Mouse (Mus musculus): ENCODE results near the gene D2hgdh.

Gene D2hgdh

DNA sequence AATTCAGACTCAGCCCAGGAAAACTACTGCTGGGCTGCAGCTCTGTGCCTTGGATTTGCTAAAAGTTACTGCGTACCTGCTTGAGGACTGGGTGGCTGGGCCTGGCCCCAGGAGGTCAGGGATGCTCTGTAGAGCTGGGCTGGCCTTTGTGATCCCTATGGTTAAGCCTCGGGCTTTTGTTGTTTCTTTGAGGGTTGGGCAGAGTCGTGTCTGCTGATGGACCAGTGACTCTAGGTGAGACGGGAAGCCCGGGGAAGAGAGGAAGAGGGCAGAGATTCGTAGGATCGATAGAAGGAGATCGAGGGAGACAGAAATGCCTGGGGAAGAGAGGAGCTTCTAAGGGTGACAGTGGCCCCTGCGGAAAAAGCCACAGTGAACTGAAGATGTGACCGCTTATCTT, at the start of gene D2hgdh:
TSS of gene D2hgdh (plus strand) at position 301 of the 400 bp plus-strand sequence.
- in situ Hi-C loops (cut with MboI; ENCODE audit: unreplicated experiment in 2 of 2), result loop anchor here (10.0 to 25.0 kb wide), 3 partner anchors 250 to 887 kb away; partner anchors contain the start of genes Hdlbp (in 2 of the 2) and Capn10 (in 1 of the 2)

DNA sequence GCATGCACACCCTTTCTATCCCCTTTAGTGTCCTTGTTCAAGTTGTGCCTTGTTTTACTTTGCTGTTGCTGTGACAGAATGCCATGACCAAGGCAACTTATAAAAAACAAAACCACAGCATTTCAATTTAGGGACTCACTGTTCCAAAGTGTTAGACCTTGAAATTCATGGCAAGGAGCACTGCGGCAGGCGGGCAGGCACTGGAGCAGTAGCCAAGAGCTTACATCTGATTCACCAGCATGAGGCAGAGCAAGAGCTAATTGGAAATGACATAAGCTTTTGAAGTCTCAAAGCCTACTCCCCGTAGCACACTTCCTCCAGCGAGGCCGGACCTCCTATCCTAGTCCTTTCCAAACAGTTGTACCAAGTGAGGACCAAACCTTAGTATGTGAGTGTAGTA, 48.0 kb upstream of the D2hgdh start:
- in situ Hi-C loops (cut with MboI; ENCODE audit: unreplicated experiment in 2 of 2), result no loop called here

DNA sequence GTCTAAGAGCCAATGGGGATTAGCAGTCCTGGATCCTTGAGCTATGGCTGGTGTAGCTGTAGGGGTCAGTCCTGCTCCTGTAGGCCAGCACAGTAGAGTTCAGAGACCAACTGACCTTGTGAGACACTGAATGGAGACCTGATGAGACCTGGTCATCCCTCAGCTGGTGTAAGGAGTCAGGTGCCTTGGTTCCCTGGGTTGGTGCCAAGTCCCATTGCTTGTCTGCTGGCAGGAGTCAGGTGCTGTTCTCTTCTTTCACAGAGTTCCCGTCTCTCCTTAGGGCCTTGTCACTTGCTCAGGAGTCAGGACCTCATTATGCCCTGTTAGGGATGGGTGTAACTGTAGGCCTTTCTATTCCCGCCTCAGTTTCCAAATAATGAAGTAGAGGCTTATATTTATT, 37.8 kb upstream of the D2hgdh start:
- in situ Hi-C loops (cut with MboI; ENCODE audit: unreplicated experiment in 2 of 2), result no loop called here

DNA sequence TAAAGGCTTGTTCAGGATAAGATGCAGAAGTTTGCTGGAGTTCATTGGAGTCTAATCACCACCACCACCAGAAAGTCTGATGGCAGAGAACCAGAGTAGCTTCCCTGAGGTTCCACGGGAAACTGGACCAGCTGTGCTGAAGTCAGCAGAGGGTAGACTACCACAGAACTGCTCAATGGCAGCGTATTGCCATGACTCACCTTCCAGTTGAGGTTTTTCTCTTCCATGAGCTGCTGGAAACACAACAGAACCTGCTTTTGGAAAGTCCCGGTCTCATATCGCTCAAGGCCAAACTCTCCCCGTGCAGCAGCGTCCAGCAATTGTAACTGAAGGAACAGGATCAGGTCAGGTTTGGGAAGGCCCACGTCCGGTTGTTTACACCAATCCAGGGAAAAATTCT, 30.2 kb upstream of the D2hgdh start:
- in situ Hi-C loops (cut with MboI; ENCODE audit: unreplicated experiment in 2 of 2), result loop anchor here in 1 of 2 experiments (10.0 kb wide), 1 partner anchor 130 kb away; no protein-coding TSS in a partner anchor

DNA sequence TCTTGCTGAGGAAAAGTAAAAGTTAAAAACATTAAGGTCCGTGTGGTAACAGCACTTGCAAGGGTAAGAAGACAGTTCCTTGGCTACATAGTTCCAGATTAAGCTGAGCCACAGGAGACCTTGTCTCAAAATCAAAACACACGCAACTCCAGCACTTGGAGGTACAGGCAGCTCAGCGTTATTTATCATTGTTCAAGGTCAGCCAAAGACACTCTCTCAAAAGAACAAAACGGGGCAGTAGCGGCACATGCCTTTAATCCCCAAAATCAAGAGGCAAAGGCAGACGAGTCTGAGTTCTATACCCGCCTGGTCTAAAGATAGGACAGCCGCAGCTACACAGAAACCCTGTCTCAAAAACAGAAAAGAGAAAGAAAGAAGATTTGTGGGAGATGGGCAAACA, 28.8 kb upstream of the D2hgdh start:
- in situ Hi-C loops (cut with MboI; ENCODE audit: unreplicated experiment in 2 of 2), result loop anchor here in 1 of 2 experiments (10.0 kb wide), 1 partner anchor 131 kb away; no protein-coding TSS in a partner anchor

DNA sequence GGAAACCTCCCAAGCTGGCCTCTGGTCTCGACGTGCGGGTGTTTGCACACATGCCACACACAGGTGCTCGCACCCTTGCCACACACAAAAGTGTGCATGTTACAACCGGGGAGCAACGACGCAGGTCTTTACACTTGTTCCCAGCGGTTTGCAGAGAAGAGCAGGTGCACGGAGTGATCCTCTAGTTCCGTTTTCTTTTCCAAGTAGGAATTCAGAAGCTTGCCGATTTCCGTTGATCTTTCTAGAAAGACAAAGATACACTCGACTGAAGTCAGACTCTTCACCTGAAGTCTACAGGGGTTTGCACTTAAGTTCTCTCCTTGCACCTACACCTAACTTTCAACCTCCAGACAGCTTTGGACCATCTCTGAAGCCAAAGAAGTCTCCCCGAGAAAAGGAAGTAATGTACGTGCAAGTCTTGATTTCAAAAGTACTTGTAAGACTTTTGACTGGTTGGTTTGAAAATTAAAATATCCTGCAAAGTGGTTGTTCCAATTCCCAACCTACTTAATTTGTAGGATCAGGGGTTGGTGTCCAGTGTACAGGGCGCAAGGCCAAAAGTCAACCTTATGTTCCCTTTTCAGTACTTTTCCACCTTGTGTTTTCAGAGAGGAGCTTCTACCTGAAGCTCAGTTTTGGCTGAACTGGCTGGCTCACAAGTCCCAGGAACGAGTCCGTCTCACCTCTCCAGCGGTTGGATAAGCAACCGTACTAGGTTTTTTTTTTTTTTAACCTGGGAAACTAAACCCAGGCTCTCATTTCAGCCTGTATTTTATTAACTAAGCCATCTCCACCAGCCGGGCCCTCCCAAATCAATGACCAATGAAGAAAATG, 23.8 kb upstream of the D2hgdh start:
- in situ Hi-C loops (cut with MboI; ENCODE audit: unreplicated experiment in 2 of 2), result loop anchor here (10.0 to 25.0 kb wide), 3 partner anchors 46 to 864 kb away; partner anchors contain the start of genes Hdlbp (in 2 of the 2), Atg4b (in 1 of the 2), Capn10 (in 1 of the 2) and Thap4 (in 1 of the 2)

DNA sequence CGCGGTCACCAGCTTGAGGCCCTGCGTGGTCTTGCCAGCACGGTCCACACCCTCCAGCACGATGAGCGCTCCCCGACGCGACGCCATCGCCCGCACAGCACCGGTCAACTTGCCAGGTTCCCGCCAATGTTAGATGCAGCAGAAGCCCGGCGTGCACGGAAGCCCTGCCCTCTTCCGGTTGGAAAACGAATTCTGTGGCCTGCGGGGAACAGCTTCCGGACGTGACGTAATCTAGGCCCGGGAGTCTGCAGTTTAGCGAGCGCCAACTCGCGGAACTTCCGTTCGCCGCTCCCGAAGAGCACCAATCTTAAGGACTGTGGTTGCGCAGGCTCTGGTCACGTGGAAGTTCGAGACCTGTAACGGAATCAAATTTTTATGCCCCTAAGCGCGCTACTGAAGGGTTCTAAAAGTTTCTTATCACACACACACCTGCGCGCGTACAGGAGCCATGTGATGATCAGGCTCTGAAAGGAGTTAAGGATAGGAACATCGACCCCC, 22.9 kb upstream of the D2hgdh start, which contains the start of gene Dtymk:
TSS of gene Dtymk (minus strand) at position 194 of the 498 bp plus-strand sequence.
- in situ Hi-C loops (cut with MboI; ENCODE audit: unreplicated experiment in 2 of 2), result loop anchor here (10.0 to 25.0 kb wide), 3 partner anchors 47 to 864 kb away; partner anchors contain the start of genes Hdlbp (in 2 of the 2), Atg4b (in 1 of the 2), Capn10 (in 1 of the 2) and Thap4 (in 1 of the 2)

DNA sequence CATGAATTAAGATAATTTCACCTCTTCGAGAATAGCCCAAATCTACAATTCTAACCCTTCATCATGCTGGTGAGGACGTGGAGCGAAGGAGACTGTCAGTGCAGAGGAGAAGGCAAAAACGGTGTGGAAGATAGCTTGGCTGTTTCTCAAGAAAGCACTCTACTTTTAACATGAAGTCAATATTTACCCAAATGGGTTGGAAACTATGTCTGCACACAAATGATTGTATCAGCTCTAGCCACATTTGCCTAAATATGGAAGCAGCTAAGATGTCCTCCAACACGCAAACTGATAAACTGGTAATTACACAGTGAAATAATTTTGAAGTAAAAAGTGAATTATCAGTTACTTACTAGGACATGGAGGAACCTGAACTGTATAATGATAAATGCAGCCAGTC, 21.9 kb upstream of the D2hgdh start:
- in situ Hi-C loops (cut with MboI; ENCODE audit: unreplicated experiment in 2 of 2), result loop anchor here (10.0 to 25.0 kb wide), 3 partner anchors 48 to 865 kb away; partner anchors contain the start of genes Hdlbp (in 2 of the 2), Atg4b (in 1 of the 2), Capn10 (in 1 of the 2) and Thap4 (in 1 of the 2)

DNA sequence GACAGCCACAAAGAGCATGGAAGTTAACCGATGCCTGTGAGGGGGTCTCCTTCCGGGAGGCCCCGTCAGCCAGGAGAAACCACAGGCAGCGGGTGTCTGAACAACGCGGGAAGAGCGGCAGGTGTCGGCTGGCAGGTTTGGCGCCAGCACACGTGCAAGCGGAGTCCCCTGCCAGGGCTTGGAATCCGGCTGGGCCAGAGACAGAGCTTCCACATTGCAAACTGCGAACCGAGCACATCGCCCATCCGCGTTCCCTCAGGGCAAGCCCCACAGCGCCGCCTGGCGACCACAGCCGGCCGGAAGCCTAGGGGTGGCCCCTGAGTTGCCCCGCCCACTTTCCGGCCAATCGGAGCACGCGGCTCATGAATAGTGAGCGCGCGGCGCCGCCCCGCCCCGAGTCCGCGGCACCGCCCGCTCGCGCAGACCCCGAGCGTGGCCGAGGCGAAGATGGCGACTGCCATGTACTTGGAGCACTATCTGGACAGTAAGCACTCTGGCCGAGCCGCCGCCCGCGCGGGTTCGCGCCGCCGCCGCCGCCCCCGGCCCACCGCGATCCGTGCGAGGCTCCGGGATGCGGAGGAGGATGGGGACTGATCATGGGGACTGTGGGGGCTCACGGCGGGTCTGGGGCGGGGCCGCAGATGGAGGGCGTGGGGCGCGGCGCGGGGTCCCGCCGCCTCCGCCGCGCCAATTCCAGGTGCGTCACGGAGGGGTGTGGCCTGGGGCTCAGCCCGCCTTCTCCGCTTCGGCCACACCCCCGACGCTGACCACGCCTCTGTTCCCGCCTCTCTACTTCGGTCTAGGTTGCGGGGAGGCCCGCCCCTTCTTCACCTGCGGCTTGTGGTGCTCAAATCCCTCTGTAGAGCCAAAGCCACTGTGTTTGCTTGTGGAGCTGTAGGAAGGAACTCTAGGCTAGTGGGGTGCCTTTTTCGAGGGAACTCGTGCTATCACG, 20.9 kb upstream of the D2hgdh start, which contains the start of gene Ing5:
TSS of gene Ing5 (plus strand) at position 410 of the 952 bp plus-strand sequence.
- in situ Hi-C loops (cut with MboI; ENCODE audit: unreplicated experiment in 2 of 2), result loop anchor here (10.0 to 25.0 kb wide), 3 partner anchors 49 to 867 kb away; partner anchors contain the start of genes Hdlbp (in 2 of the 2), Atg4b (in 1 of the 2), Capn10 (in 1 of the 2) and Thap4 (in 1 of the 2)

DNA sequence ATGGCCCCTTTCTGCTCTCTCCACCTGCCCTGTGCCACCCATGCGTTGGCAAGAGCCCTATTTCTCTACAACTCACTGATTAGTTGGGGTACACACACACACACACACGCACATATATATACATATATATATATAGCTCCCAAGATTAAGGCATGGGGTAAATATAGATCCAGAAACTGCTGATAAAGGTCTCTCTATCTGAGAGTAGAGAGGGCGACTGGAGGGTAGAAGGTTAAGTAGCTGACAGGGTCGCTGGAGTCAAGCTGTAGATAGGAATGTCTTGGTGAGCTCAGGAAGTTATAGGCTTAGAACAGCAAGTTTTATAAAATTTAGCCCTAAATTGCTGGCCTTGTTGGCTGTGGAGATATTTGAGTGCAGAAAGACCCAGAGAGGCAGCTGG, 19.9 kb upstream of the D2hgdh start:
- in situ Hi-C loops (cut with MboI; ENCODE audit: unreplicated experiment in 2 of 2), result loop anchor here (10.0 to 25.0 kb wide), 3 partner anchors 50 to 868 kb away; partner anchors contain the start of genes Hdlbp (in 2 of the 2), Atg4b (in 1 of the 2), Capn10 (in 1 of the 2) and Thap4 (in 1 of the 2)

DNA sequence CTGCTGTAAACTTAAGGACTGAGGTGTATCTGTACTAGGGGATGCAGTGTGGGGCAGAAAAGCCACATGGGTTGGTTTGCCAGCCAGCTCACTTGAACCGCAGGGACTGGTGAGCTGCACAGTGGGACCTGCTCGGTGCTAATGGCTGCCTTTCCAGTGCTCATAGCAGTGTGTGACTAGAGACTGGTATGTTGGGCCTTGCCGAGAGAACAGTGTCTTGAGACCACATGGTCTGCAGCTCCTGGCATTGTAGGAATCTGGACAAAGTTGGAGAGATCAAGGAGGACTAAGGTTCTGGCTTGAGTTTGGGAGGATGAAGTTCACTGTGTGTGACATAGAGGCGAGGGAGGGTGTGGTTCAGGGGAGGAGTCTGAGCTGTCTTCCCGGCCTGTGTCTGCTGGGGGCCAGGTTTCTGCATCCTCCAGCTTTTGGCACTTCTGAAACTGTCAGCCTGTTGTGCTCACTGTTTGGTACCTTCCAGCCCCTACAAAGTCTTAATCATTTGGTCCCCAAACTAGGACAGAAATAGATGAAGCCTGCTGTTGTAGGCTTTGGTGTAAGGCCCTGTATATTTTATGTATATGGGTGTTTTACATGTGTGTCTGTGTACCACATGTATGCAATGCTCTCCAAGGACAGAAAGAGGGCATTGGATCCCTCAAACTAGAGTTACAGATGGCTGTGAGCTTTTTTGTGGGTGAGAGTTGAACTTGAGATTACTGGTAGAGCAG, 19.3 kb upstream of the D2hgdh start:
- in situ Hi-C loops (cut with MboI; ENCODE audit: unreplicated experiment in 2 of 2), result loop anchor here (10.0 to 25.0 kb wide), 3 partner anchors 51 to 868 kb away; partner anchors contain the start of genes Hdlbp (in 2 of the 2), Atg4b (in 1 of the 2), Capn10 (in 1 of the 2) and Thap4 (in 1 of the 2)

DNA sequence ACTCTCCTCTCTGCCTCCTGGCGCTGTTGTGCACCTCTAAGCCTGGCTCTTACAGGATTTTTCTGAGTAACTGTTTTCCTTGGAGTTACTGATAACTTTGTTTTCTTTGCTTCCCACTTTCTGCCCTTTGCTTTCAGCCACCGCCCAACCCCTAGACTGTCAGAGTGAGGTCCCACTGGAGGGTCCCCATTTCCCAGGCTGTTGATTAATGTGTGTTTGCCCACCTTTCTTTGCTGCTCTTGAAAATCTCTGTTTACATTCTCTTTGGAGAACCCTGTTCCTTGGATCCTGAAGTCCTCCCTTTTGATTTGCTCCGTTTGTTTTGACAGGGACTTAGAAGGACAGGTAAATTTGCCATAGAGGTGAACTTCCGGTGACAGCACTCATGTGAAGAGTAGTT, 15.8 kb upstream of the D2hgdh start:
- in situ Hi-C loops (cut with MboI; ENCODE audit: unreplicated experiment in 2 of 2), result loop anchor here (10.0 to 25.0 kb wide), 3 partner anchors 54 to 872 kb away; partner anchors contain the start of genes Hdlbp (in 2 of the 2), Atg4b (in 1 of the 2), Capn10 (in 1 of the 2) and Thap4 (in 1 of the 2)

DNA sequence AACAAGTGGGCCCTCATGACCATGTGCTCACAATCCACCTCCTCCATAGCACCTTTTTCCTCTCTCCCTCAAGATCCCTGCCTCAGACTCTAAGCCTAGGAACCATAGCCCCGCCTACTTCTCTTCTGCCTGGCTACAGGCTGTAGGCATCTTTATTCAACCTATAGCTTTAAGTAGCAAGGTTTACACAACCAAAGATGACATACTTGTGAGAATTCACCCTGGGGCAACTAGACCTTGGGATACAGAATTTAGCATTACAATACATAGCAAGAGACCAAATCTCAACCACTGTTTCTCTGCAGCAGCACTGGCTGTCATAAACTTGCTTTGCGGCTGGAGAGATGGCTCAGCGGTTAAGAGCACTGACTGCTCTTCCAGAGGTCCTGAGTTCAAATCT, 14.7 kb upstream of the D2hgdh start:
- in situ Hi-C loops (cut with MboI; ENCODE audit: unreplicated experiment in 2 of 2), result loop anchor here (25.0 kb wide), 2 partner anchors 323 to 873 kb away; partner anchors contain the start of genes Hdlbp (in 2 of the 2) and Capn10 (in 1 of the 2)

DNA sequence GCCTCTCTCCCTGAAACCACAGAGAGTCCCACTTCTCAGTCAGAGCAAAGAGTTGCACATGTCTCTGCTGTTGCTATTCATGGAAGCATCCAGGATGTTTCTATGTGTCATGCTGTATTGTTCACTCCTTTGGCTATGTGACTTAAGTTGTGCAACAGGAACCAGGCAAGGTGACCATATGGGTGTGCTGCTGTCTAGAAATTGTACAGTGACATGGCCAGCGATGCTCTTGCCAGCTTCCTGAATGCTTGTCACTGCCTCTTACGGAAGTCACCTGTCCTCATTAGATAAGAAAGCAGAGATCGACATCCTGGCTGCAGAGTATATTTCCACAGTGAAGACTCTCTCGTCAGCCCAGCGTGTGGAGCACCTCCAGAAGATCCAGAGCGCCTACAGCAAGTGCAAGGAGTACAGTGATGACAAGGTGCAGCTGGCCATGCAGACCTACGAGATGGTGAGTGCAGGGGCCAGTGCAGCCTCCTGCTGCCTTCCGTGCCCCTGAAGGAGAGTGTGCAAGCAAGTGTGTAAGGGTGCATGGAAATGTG, 13.1 kb upstream of the D2hgdh start:
- in situ Hi-C loops (cut with MboI; ENCODE audit: unreplicated experiment in 2 of 2), result loop anchor here (25.0 kb wide), 2 partner anchors 324 to 874 kb away; partner anchors contain the start of genes Hdlbp (in 2 of the 2) and Capn10 (in 1 of the 2)

DNA sequence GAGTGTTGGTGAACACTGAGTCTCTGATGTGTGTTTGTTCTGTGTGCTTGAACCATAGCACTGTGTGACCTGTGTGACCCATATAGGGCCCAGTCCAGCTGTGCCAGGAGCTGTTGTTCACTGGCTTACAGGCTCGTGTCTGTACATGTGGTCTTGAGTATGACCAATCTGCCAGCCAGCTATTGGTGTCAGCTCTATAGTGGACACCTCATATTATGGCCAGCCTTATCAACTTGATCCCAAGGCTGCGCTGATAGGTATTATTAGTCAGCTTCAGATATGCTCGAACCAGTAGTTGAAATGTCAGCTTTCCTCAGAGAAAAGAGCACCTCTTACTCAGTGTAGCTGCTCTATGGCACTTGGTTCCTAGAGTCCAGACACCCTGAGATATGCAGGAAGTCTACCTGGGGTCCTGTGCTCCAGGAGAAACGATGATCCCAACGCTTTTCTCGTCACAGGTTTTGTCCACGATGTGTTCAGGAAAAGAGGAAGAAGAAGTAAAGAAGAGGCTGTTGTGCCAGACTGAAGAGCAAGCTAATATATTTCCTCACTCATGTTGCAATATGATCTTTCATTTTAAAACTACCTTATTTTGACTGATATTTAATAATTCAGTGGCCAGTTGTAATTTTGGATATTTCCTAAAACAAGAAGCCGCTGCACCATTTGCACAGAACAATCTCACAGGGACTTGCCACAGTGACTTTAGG, 6.7 kb upstream of the D2hgdh start:
- in situ Hi-C loops (cut with MboI; ENCODE audit: unreplicated experiment in 2 of 2), result loop anchor here (25.0 kb wide), 2 partner anchors 331 to 881 kb away; partner anchors contain the start of genes Hdlbp (in 2 of the 2) and Capn10 (in 1 of the 2)

DNA sequence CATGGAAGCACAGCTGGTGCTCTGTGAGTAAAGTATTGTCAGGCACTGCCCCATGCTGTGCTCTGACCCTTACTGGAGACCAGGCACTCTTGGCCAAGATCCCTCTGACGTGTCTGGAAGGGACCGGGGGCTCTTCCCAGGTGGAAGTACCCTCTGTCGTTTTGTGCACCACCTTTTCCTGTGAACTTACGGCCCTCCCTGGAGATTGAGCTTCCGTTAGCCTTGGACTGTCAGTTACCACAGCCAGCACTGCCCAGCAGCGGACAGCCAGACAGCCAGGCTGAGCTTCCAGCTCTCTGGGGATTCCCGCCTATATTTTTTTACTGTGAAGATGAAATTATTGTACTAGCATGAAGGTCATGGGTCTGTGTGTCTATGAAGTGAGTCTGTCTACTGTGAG, 6.0 kb upstream of the D2hgdh start:
- in situ Hi-C loops (cut with MboI; ENCODE audit: unreplicated experiment in 2 of 2), result loop anchor here (25.0 kb wide), 2 partner anchors 331 to 881 kb away; partner anchors contain the start of genes Hdlbp (in 2 of the 2) and Capn10 (in 1 of the 2)

All from v-Abl transformed pro-B cells (cell line).